Comparison of ENCODE assay signal across 12 mouse cellular contexts in genomic region chr15:97787148-97787798, GRCm38 (mm10). TPM values are rescaled to one million over a fixed set of nuclear protein-coding genes. Genes with fewer than 3 reads are reported as not detected.
DNase-seq lines count a peak whose midpoint lies in the region; ATAC-seq and TF ChIP-seq lines count a peak whose summit lies in the region.
"Had no signal": no experiment of that assay in that cellular context is flagged by ENCODE, and none has a peak within 500 bp of the region (broad histone marks: within the 10 kb centered on the region; RNA-seq: fewer than 3 reads in every experiment).

No protein-coding gene starts in this region.

- H3K4me1 ChIP-seq in heart, embryonic 10.5 days: peaks cover 53% of the 10 kb centered on the region
- H3K4me1 ChIP-seq in lung, postnatal 0 days (ENCODE audit: insufficient read depth, low read depth, low read length): peaks cover 20% of the 10 kb centered on the region
- H3K4me1 ChIP-seq in megakaryocyte, embryonic 14.5 days: peaks cover 76% of the 10 kb centered on the region

- H3K9me3 ChIP-seq in heart, embryonic 10.5 days: no peaks in the 10 kb centered on the region
- no peaks in the 10 kb centered on the region for H3K9me3 ChIP-seq in lung, postnatal 0 days (ENCODE audit: low read length)
- no peaks in the 10 kb centered on the region for H3K9me3 ChIP-seq in megakaryocyte, embryonic 14.5 days
- H3K9me3 ChIP-seq: embryonic facial prominence, embryonic 13.5 days had no signal

- DNase-seq in heart, embryonic 10.5 days (ENCODE audit: low spot score): no peak
- DNase-seq in heart, adult 9 months (ENCODE audit: low spot score in 2 of 2): no peak
- DNase-seq in lung, postnatal 0 days (ENCODE audit: low spot score): no peak
- no peak for DNase-seq in lung, postnatal 4 days
- no peak for DNase-seq in ovary, postnatal 10 days (ENCODE audit: low spot score)
- no peak for DNase-seq in kidney, adult 18-20 months
- DNase-seq: gastrocnemius, postnatal 10 days had no signal

- no peak overlapping the region for H3K9ac ChIP-seq in lung, postnatal 0 days (replicated peaks; ENCODE audit: low read depth)
- H3K9ac ChIP-seq: embryonic facial prominence, embryonic 13.5 days had no signal

- peak overlapping the region; percentile 17; the same call in 1 of the 2 replicates for H3K27ac ChIP-seq in heart, embryonic 10.5 days
- 0 out of 2 replicates have a peak overlapping the region, but pooled peaks have one; percentile 38 for H3K27ac ChIP-seq in lung, postnatal 0 days (ENCODE audit: low read length)
- H3K27ac ChIP-seq: embryonic facial prominence, embryonic 13.5 days had no signal

- H3K4me2 ChIP-seq in lung, postnatal 0 days (replicated peaks; ENCODE audit: low read depth, low read length): no peak overlapping the region
- H3K4me2 ChIP-seq: embryonic facial prominence, embryonic 13.5 days had no signal

- H3K4me3 ChIP-seq in heart, embryonic 10.5 days: no peak overlapping the region
- H3K4me3 ChIP-seq in lung, postnatal 0 days (ENCODE audit: low read depth, low read length): no peak overlapping the region
- H3K4me3 ChIP-seq in megakaryocyte, embryonic 14.5 days (replicated peaks): peak overlapping the region; percentile 98
- H3K4me3 ChIP-seq: embryonic facial prominence, embryonic 13.5 days had no signal

- no peak for ATAC-seq in lung, postnatal 0 days
- peak; percentile 26 for ATAC-seq in granulocyte monocyte progenitor cell, adult 5-6 weeks (replicated peaks; ENCODE audit: poor library complexity, severe bottlenecking)
- ATAC-seq: CD4-positive, CD25-positive, alpha-beta regulatory T cell, adult 4 months; intestine, postnatal 0 days had no signal

- WGBS in heart, embryonic 10.5 days: 72% methylated on average over 7 of the region's 7 CpGs
- 49% methylated on average over 7 of the region's 7 CpGs for WGBS in lung, postnatal 0 days

- no peak for TF ChIP-seq CTCF in lung, postnatal 0 days (IDR thresholded peaks at IDR 0.05)

- H3K36me3 ChIP-seq in heart, embryonic 10.5 days: peaks cover 21% of the 10 kb centered on the region
- 0 out of 2 replicates have a peak, but pooled peaks cover 2% of the 10 kb centered on the region for H3K36me3 ChIP-seq in lung, postnatal 0 days (ENCODE audit: insufficient read depth, low read length)
- peaks cover 44% of the 10 kb centered on the region for H3K36me3 ChIP-seq in megakaryocyte, embryonic 14.5 days (replicated peaks; ENCODE audit: low read length)

- TF ChIP-seq EP300 in lung, postnatal 0 days (IDR thresholded peaks at IDR 0.05): no peak

- no peaks in the 10 kb centered on the region for H3K27me3 ChIP-seq in heart, embryonic 10.5 days (ENCODE audit: insufficient read depth, poor library complexity, severe bottlenecking)
- H3K27me3 ChIP-seq in lung, postnatal 0 days (replicated peaks; ENCODE audit: insufficient read depth, low read length): no peaks in the 10 kb centered on the region
- no peaks in the 10 kb centered on the region for H3K27me3 ChIP-seq in megakaryocyte, embryonic 14.5 days (replicated peaks)

RNA-seq across cellular contexts. Expression of gene Slc48a1, which starts 9.0 kb away (rescaled TPM):
- 32.1 and 41.1 TPM in 2 replicates for polyA plus RNA-seq in heart, embryonic 10.5 days (2016; fragmentation: Nextera tagmentation; extraction: Ambion mirVana)
- 69.5 and 75.7 TPM in 2 replicates for polyA plus RNA-seq in lung, postnatal 0 days (2015; fragmentation: Nextera tagmentation; extraction: Ambion mirVana)
- 97.0 and 99.2 TPM in 2 replicates for total RNA-seq in granulocyte monocyte progenitor cell, adult 5-6 weeks (2014; fragmentation: Nextera tagmentation)
- total RNA-seq in granulocyte monocyte progenitor cell, adult 5-6 weeks (2017): 67.6 and 71.6 TPM in 2 replicates
- 58.7 and 61.4 TPM in 2 replicates for polyA plus RNA-seq in megakaryocyte, embryonic 14.5 days (2012; ENCODE audit: insufficient read depth, low replicate concordance)

RNA-seq across cellular contexts. Expression of gene Rapgef3, which starts 19.5 kb away (rescaled TPM):
- polyA plus RNA-seq in heart, embryonic 10.5 days (2016; fragmentation: Nextera tagmentation; extraction: Ambion mirVana): 10.2 and 13.4 TPM in 2 replicates
- polyA plus RNA-seq in lung, postnatal 0 days (2015; fragmentation: Nextera tagmentation; extraction: Ambion mirVana): 18.7 and 25.5 TPM in 2 replicates
- 8.4 and 33.0 TPM in 2 replicates for total RNA-seq in granulocyte monocyte progenitor cell, adult 5-6 weeks (2014; fragmentation: Nextera tagmentation)
- total RNA-seq in granulocyte monocyte progenitor cell, adult 5-6 weeks (2017): 11.9 and 19.1 TPM in 2 replicates
- 2.3 and 4.5 TPM in 2 replicates for polyA plus RNA-seq in megakaryocyte, embryonic 14.5 days (2012; ENCODE audit: insufficient read depth, low replicate concordance)

RNA-seq across cellular contexts. Expression of gene Endou, which starts 56.1 kb away (rescaled TPM):
- polyA plus RNA-seq in heart, embryonic 10.5 days (2016; fragmentation: Nextera tagmentation; extraction: Ambion mirVana): 0.11 and 0.18 TPM in 2 replicates
- 2.1 and 2.9 TPM in 2 replicates for polyA plus RNA-seq in lung, postnatal 0 days (2015; fragmentation: Nextera tagmentation; extraction: Ambion mirVana)
- total RNA-seq in granulocyte monocyte progenitor cell, adult 5-6 weeks (2014; fragmentation: Nextera tagmentation): 0.53 and 2.8 TPM in 2 replicates
- total RNA-seq in granulocyte monocyte progenitor cell, adult 5-6 weeks (2017): 1.7 and 2.2 TPM in 2 replicates
- polyA plus RNA-seq in megakaryocyte, embryonic 14.5 days (2012; ENCODE audit: insufficient read depth, low replicate concordance): 0.09 TPM in 1 of 2 replicates, not detected in the other

RNA-seq across cellular contexts. Expression of gene Hdac7, which starts 57.0 kb away (rescaled TPM):
- 23.4 and 26.7 TPM in 2 replicates for polyA plus RNA-seq in heart, embryonic 10.5 days (2016; fragmentation: Nextera tagmentation; extraction: Ambion mirVana)
- polyA plus RNA-seq in lung, postnatal 0 days (2015; fragmentation: Nextera tagmentation; extraction: Ambion mirVana): 43.2 and 52.1 TPM in 2 replicates
- total RNA-seq in granulocyte monocyte progenitor cell, adult 5-6 weeks (2014; fragmentation: Nextera tagmentation): 33.3 and 52.1 TPM in 2 replicates
- 3.5 and 6.1 TPM in 2 replicates for total RNA-seq in granulocyte monocyte progenitor cell, adult 5-6 weeks (2017)
- polyA plus RNA-seq in megakaryocyte, embryonic 14.5 days (2012; ENCODE audit: insufficient read depth, low replicate concordance): 26.8 and 31.2 TPM in 2 replicates
